Mouse (Mus musculus): Measurements from ENCODE around the gene Gm20388. TPM values are rescaled to one million over a fixed set of nuclear protein-coding genes. Genes with fewer than 3 reads are reported as not detected.

The Gm20388 gene
- polyA plus RNA-seq, 1 experiment: 28.1 TPM

DNA sequence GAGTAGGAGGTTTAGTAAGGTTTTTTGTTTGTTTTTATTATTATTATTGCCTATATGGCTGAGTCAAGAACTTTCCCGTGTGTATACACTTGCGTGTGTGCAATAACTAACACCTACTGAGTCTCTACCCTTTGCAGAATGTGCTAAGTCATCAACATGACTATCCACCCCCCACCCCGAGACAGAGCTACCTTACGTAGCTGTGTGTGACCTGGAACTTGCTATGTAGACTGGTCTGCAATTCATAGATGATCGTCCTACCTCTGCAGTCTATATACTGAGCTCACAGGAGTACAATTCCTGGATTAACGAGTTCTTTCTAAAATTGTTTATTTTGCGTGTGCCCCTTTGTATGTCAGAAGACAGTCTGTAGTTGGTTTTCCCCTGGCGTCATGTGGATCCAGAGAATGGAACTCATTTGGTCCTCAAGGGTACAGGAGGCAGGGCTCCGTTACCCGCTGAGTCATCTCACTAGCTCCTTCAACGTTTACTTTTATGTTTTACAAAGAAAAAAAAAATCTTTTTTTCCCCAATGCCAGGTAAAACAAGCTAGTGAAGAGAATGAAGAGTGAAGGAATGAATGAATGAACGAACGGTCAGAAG, 596 bp upstream of the Gm20388 start, which contains the start of gene Usp10:
Gene Usp10 (plus strand): TSS at position 417 of the 603 bp plus-strand sequence.
- no peak for TF ChIP-seq CTCF (IDR thresholded peaks at IDR 0.05; ENCODE audit: low read depth, low read length)
- TF ChIP-seq EP300 (IDR thresholded peaks at IDR 0.05; ENCODE audit: insufficient read depth, low read depth, low read length): no peak
- no peak for TF ChIP-seq POLR2A (IDR thresholded peaks at IDR 0.05; ENCODE audit: insufficient read depth, low read length)
- no peaks in the 10 kb centered on the region for H3K36me3 ChIP-seq (ENCODE audit: control insufficient read depth, insufficient read depth, low read length, poor library complexity, severe bottlenecking)
- peak within 1 kb of the TSS; percentile 72 for H3K4me3 ChIP-seq (ENCODE audit: low read depth, low read length)
- peaks cover 2% of the 10 kb centered on the region; the same call in 1 of the 2 replicates for H3K9me3 ChIP-seq (replicated peaks; ENCODE audit: control insufficient read depth, insufficient read depth, low read length, poor library complexity, severe bottlenecking)
- no peaks in the 10 kb centered on the region for H3K27me3 ChIP-seq (ENCODE audit: control insufficient read depth, insufficient read depth, low read length, poor library complexity, severe bottlenecking)
- peaks cover 6% of the 10 kb centered on the region for H3K4me1 ChIP-seq (ENCODE audit: control insufficient read depth, insufficient read depth, low read length)
- peak within 1 kb of the TSS; percentile 98 for H3K9ac ChIP-seq (ENCODE audit: low read depth, poor library complexity, severe bottlenecking)
- H3K27ac ChIP-seq (ENCODE audit: insufficient read depth, low read length): peak within 1 kb of the TSS; percentile 46

DNA sequence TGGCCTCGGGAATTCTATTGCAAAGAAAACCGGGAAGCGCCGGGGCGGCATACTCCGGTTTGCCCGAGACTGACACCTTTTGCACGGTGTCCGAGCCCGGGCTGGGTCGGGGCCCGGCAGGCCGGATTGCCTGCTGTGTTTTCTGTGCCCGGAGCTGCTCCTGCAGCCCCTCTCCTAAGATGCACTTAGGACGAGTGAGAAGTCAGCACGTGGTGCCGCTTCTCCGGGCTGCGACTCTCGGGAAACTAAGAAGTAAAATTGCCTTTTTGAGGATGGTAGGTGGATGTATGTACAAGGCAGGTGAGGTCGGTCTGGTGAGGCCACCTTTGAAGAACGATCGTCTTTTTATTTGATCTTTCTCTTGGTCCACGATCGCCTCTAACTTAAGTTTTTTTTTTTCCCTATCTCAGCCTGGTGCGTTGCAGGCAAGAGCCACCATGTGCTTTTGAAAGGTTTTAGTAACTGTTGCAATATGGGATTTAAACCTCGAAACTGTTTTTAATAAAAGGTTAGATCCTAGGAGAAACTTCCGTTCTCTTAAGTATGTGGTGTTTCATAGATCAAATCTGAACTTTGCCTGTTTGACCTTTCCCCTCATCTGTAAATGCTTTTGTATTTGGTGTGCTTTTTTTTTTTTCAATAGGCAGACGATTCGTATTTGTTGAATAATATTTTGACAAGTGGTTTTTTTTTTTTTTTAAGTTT, 769 bp downstream of the Gm20388 start:
- TF ChIP-seq POLR2A (IDR thresholded peaks at IDR 0.05; ENCODE audit: insufficient read depth, low read length): no peak
- no peak for TF ChIP-seq CTCF (IDR thresholded peaks at IDR 0.05; ENCODE audit: low read depth, low read length)
- H3K4me1 ChIP-seq (ENCODE audit: control insufficient read depth, insufficient read depth, low read length): peaks cover 12% of the 10 kb centered on the region
- H3K27ac ChIP-seq (ENCODE audit: insufficient read depth, low read length): peak overlapping the region; percentile 26; the same call in 1 of the 2 replicates
- peaks cover under 1% of the 10 kb centered on the region; the same call in 1 of the 2 replicates for H3K9me3 ChIP-seq (replicated peaks; ENCODE audit: control insufficient read depth, insufficient read depth, low read length, poor library complexity, severe bottlenecking)
- 0 out of 2 replicates have a peak, but pooled peaks cover 1% of the 10 kb centered on the region for H3K36me3 ChIP-seq (ENCODE audit: control insufficient read depth, insufficient read depth, low read length, poor library complexity, severe bottlenecking)
- no peaks in the 10 kb centered on the region for H3K27me3 ChIP-seq (ENCODE audit: control insufficient read depth, insufficient read depth, low read length, poor library complexity, severe bottlenecking)
- peak overlapping the region; percentile 72 for H3K4me3 ChIP-seq (ENCODE audit: low read depth, low read length)
- peak overlapping the region; percentile 98 for H3K9ac ChIP-seq (ENCODE audit: low read depth, poor library complexity, severe bottlenecking)

DNA sequence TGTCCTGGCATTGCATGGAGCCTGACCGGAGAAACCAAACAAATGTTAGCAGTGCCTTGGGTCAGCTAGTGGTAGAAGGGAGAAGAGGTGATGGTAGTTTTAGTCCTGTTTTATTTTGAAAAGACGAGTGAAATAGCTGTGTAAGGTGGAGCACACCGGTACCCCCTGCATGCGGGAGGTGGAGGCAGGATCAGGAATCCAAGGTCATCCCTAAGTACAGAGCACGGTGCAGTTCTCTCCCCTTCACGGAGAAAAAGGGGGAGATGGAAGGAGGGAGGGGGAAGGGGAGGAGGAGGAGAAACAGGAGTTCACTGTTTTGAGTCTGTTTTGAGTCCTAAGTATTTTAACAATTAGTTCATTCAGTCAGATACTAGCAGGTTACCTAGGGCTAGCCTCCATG, 2.0 kb downstream of the Gm20388 start:
- no peaks in the 10 kb centered on the region for H3K9me3 ChIP-seq (replicated peaks; ENCODE audit: control insufficient read depth, insufficient read depth, low read length, poor library complexity, severe bottlenecking)
- no peaks in the 10 kb centered on the region for H3K27me3 ChIP-seq (ENCODE audit: control insufficient read depth, insufficient read depth, low read length, poor library complexity, severe bottlenecking)
- peak overlapping the region; percentile 98 for H3K9ac ChIP-seq (ENCODE audit: low read depth, poor library complexity, severe bottlenecking)
- no peak for TF ChIP-seq POLR2A (IDR thresholded peaks at IDR 0.05; ENCODE audit: insufficient read depth, low read length)
- TF ChIP-seq EP300 (IDR thresholded peaks at IDR 0.05; ENCODE audit: insufficient read depth, low read depth, low read length): 0 out of 2 replicates have a peak, but pooled peaks have one; percentile 73
- H3K36me3 ChIP-seq (ENCODE audit: control insufficient read depth, insufficient read depth, low read length, poor library complexity, severe bottlenecking): peaks cover 8% of the 10 kb centered on the region
- peak overlapping the region; percentile 56 for H3K4me3 ChIP-seq (ENCODE audit: low read depth, low read length)
- peak overlapping the region; percentile 93 for H3K27ac ChIP-seq (ENCODE audit: insufficient read depth, low read length)
- H3K4me1 ChIP-seq (ENCODE audit: control insufficient read depth, insufficient read depth, low read length): peaks cover 10% of the 10 kb centered on the region

DNA sequence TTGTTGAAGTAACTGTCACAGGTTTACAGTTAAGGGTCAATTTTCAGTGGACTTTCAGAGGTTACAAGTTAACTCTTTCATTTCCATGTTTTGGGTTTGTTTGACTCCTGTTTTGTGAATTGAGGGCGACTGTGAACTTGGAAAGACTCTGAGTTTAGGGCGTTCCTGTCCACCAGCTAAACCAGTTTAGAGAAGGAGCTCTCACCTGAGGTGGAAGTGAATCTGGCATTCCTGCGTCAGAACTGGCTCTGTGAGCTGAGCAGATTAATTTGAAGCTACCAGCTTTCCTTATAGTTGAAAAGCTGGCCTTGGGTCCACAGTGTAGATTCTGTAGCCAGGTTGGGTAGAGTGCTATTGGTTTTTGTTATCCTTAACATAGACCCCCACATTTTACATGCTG, 2.5 kb downstream of the Gm20388 start:
- H3K4me1 ChIP-seq (ENCODE audit: control insufficient read depth, insufficient read depth, low read length): peaks cover 6% of the 10 kb centered on the region
- 0 out of 2 replicates have a peak overlapping the region, but pooled peaks have one; percentile 11 for H3K9ac ChIP-seq (ENCODE audit: low read depth, poor library complexity, severe bottlenecking)
- H3K4me3 ChIP-seq (ENCODE audit: low read depth, low read length): peak overlapping the region; percentile 30; the same call in 1 of the 2 replicates
- H3K9me3 ChIP-seq (replicated peaks; ENCODE audit: control insufficient read depth, insufficient read depth, low read length, poor library complexity, severe bottlenecking): no peaks in the 10 kb centered on the region
- peaks cover 14% of the 10 kb centered on the region for H3K36me3 ChIP-seq (ENCODE audit: control insufficient read depth, insufficient read depth, low read length, poor library complexity, severe bottlenecking)
- H3K27ac ChIP-seq (ENCODE audit: insufficient read depth, low read length): peak overlapping the region; percentile 93
- no peaks in the 10 kb centered on the region for H3K27me3 ChIP-seq (ENCODE audit: control insufficient read depth, insufficient read depth, low read length, poor library complexity, severe bottlenecking)
- TF ChIP-seq POLR2A (IDR thresholded peaks at IDR 0.05; ENCODE audit: insufficient read depth, low read length) (no peak), CTCF (IDR thresholded peaks at IDR 0.05; ENCODE audit: low read depth, low read length) (no peak), EP300 (IDR thresholded peaks at IDR 0.05; ENCODE audit: insufficient read depth, low read depth, low read length) (no peak)

DNA sequence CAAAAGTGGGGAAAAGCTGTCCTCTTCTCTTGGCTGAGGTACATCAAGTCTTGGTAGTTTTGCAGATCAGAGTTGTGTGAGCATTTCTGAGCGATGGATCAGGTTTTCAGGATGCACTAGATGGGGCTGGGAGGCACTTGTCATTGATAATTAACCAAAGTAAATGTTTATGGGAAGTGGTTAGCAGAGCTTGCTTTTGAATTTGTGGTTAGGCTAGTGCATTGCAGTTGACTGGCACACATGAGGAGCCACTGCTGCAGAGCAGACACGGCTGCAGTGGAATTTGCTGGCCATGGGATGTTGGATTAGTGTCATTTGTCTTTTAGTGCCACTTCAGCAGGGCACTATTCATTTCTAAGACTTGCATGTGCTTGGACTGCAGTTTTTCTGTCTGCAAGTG, 3.5 kb downstream of the Gm20388 start:
- peaks cover 6% of the 10 kb centered on the region for H3K4me1 ChIP-seq (ENCODE audit: control insufficient read depth, insufficient read depth, low read length)
- H3K9me3 ChIP-seq (replicated peaks; ENCODE audit: control insufficient read depth, insufficient read depth, low read length, poor library complexity, severe bottlenecking): no peaks in the 10 kb centered on the region
- H3K27ac ChIP-seq (ENCODE audit: insufficient read depth, low read length): no peak overlapping the region
- H3K9ac ChIP-seq (ENCODE audit: low read depth, poor library complexity, severe bottlenecking): 0 out of 2 replicates have a peak overlapping the region, but pooled peaks have one; percentile 30
- H3K36me3 ChIP-seq (ENCODE audit: control insufficient read depth, insufficient read depth, low read length, poor library complexity, severe bottlenecking): peaks cover 21% of the 10 kb centered on the region
- H3K4me3 ChIP-seq (ENCODE audit: low read depth, low read length): no peak overlapping the region
- no peaks in the 10 kb centered on the region for H3K27me3 ChIP-seq (ENCODE audit: control insufficient read depth, insufficient read depth, low read length, poor library complexity, severe bottlenecking)
- TF ChIP-seq EP300 (IDR thresholded peaks at IDR 0.05; ENCODE audit: insufficient read depth, low read depth, low read length) (no peak), POLR2A (IDR thresholded peaks at IDR 0.05; ENCODE audit: insufficient read depth, low read length) (no peak), CTCF (IDR thresholded peaks at IDR 0.05; ENCODE audit: low read depth, low read length) (no peak)

DNA sequence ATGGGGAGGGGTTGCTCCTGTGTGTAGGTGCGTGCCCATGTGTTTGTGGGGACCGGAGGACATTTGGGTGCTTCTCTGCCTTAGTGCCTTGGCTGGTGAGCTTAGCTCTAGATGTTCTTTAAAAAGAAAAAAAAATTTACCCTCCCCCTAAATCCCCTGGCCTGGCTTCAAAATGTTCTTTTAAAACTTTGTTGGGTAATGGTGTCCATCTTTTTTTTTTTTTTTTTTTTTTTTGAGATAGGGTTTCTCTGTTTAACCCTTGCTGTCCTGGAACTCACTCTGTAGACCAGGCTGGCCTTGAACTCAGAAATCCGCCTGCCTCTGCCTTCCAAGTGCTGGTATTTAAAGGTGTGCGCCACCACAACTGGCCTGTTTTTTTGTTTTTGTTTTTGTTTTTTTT, 4.7 kb downstream of the Gm20388 start:
- Histone ChIP-seq H3K27ac (ENCODE audit: insufficient read depth, low read length) (no peak overlapping the region), H3K9me3 (replicated peaks; ENCODE audit: control insufficient read depth, insufficient read depth, low read length, poor library complexity, severe bottlenecking) (no peaks in the 10 kb centered on the region), H3K4me3 (ENCODE audit: low read depth, low read length) (peak overlapping the region; percentile 41), H3K36me3 (ENCODE audit: control insufficient read depth, insufficient read depth, low read length, poor library complexity, severe bottlenecking) (peaks cover 25% of the 10 kb centered on the region), H3K4me1 (ENCODE audit: control insufficient read depth, insufficient read depth, low read length) (peaks cover 6% of the 10 kb centered on the region), H3K27me3 (ENCODE audit: control insufficient read depth, insufficient read depth, low read length, poor library complexity, severe bottlenecking) (no peaks in the 10 kb centered on the region), H3K9ac (ENCODE audit: low read depth, poor library complexity, severe bottlenecking) (peak overlapping the region; percentile 30)
- no peak for TF ChIP-seq CTCF (IDR thresholded peaks at IDR 0.05; ENCODE audit: low read depth, low read length)
- no peak for TF ChIP-seq POLR2A (IDR thresholded peaks at IDR 0.05; ENCODE audit: insufficient read depth, low read length)
- no peak for TF ChIP-seq EP300 (IDR thresholded peaks at IDR 0.05; ENCODE audit: insufficient read depth, low read depth, low read length)

Measured in ES-Bruce4 (cell line).